Mouse (Mus musculus): ENCODE measurements at regions not wholly inside any gene's neighbourhood (a gene's known extent, or its start where the extent isn't known, plus 50 kb on each side); places are given as distances from the start of the nearest gene placed in this dataset.

DNA sequence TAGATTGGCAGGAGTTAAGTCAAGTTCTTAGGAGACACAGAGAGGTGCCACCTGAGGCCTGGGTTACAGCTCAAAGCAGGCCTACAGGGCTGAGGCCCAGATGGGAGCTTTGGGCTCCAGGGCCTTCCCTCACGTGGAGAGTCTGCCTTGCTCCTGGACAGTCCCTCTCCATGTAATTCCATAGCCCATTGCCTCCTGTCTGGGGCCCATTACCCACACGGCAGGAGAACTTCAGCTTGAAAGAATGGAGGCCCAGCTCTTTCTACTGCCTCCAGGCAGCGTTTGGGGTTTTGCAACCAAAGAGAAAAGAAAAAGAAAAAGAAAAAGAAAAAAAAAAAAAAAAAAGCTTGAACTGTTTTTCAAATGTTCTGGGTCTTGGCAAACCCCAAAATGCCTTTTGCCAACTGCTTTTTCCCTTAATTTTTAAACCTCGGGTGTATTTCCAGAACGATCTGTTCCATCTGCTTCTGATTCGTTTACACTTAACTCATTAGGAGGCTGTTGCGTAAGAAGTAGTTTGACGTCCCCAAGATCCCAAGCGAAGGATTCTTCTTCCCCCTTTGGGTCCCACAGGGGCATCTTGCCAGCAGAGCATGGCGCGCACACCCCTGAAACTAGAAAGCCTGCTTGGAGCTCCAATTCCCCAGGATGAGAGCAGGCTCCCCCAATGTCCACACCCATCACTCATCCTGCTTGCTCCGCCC is 165.4 kb upstream of the Zfp703 start:
- peak in 1 of 2 experiments; percentile 38 for DNase-seq (ENCODE audit: low spot score in 2 of 2)
- intact Hi-C loops (cut with DNase I), result loop anchor here (10.0 kb wide), 1 partner anchor 277 kb away; no protein-coding TSS in a partner anchor

- no peak for DNase-seq (ENCODE audit: low spot score in 2 of 2)
- intact Hi-C loops (cut with DNase I), result loop anchor here (10.0 kb wide), 1 partner anchor 279 kb away; no protein-coding TSS in a partner anchor
Observed at GRCm38 (mm10) chr8:26813198-26813815, 163.8 kb upstream of the Zfp703 start.

DNA sequence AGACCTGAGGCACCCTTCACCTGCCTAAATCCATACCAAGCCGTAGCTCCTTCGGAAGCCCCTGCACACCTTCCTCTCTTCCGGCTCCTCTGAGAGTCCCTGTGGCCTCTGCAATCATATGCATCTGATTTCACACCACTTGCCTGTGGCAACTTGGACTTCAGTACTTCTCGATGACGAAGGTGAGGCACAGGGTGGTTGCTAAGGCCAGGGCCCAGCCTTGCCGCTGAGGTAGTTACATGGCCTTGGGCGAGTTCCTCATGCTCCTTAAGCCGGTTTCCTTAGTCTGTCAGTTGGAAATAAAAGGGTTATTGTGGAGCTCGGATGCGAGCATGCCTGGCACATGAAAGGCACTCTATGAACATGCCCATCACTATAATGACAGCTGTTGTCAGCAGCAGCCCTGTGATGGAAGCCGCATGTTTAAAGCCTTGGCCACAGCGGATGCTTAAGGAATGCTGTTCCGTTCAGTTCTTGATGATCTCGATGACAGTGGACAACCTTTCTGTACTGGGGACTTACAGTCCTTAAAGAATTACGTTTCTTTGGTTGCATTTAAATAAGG is 162.0 kb upstream of the Zfp703 start:
- no peak for DNase-seq (ENCODE audit: low spot score in 2 of 2)
- intact Hi-C loops (cut with DNase I), result loop anchor here (10.0 kb wide), 1 partner anchor 280 kb away; no protein-coding TSS in a partner anchor

DNA sequence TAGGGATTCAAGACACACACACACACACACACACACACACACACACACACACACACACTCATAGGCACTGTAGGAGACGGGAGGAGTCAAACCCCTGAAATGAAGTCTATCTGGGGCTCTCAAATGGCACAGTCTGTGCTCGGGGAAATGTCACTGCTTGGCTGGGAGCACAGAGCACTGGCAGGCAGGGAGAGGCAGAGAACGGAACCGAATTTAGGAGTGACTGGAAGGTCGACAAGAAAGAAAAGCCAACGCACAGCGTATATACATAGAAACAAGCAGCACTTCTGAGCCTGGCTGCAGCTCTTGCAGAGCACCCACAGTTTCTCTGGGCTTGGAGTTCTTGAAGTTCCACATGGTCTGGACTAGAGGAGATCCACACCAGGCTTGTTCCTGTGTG is 160.1 kb upstream of the Zfp703 start:
- intact Hi-C loops (cut with DNase I), result loop anchor here (10.0 kb wide), 1 partner anchor 282 kb away; no protein-coding TSS in a partner anchor
- peak; percentile 47 to 93 for DNase-seq (ENCODE audit: low spot score in 2 of 2)

GRCm38 (mm10) chr8:26824189-26824941 is 152.8 kb upstream of the Zfp703 start:
- no peak for DNase-seq (ENCODE audit: low spot score in 2 of 2)
- intact Hi-C loops (cut with DNase I), result no loop called here

DNA sequence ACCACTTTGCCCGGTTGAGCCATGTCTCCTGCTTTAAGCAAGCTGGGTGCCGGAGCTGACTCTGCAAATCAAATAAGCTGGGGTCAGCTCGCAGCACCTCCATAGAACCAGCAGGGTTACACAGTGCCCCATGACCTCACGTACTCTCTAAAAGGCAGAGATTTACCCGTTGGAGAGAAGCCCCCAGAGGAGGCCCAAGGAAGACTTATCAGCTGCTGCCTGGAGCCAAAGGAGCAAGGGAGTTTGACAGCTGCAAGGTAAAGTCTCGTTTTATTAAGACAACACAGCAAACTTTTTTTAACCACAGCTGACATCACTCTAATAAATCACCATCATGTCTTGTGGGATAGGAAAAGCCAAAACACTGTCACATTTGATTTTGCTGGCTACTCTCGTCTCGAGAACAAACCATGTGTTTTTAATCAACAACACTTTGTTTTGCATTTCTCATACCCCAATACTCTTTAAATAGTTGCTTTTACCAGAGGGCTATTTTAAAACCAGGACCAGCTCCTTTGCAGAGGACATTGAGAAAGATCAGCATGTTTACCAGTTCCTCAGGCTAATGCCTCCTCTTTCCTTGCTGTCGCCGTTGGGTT is 148.7 kb upstream of the Zfp703 start:
- intact Hi-C loops (cut with DNase I), result no loop called here
- no peak for DNase-seq (ENCODE audit: low spot score in 2 of 2)

GRCm38 (mm10) chr8:26829313-26829712 is 147.8 kb upstream of the Zfp703 start:
- intact Hi-C loops (cut with DNase I), result no loop called here

GRCm38 (mm10) chr8:26831148-26831547 is 146.0 kb upstream of the Zfp703 start:
- DNase-seq (ENCODE audit: low spot score in 2 of 2), result no peak
- intact Hi-C loops (cut with DNase I), result no loop called here

More at GRCm38 (mm10) chr8:26829313-26829712, 147.8 kb upstream of the Zfp703 start:
- DNase-seq (ENCODE audit: low spot score in 2 of 2), result no peak

- intact Hi-C loops (cut with DNase I), result no loop called here
- no peak for DNase-seq (ENCODE audit: low spot score in 2 of 2)
Observed at GRCm38 (mm10) chr8:26831790-26832189, 145.3 kb upstream of the Zfp703 start.

- DNase-seq (ENCODE audit: low spot score in 2 of 2), result no peak
- intact Hi-C loops (cut with DNase I), result no loop called here
Observed at GRCm38 (mm10) chr8:26832546-26832945, 144.6 kb upstream of the Zfp703 start.

GRCm38 (mm10) chr8:26833297-26833696 is 143.8 kb upstream of the Zfp703 start:
- intact Hi-C loops (cut with DNase I), result no loop called here
- no peak for DNase-seq (ENCODE audit: low spot score in 2 of 2)

DNA sequence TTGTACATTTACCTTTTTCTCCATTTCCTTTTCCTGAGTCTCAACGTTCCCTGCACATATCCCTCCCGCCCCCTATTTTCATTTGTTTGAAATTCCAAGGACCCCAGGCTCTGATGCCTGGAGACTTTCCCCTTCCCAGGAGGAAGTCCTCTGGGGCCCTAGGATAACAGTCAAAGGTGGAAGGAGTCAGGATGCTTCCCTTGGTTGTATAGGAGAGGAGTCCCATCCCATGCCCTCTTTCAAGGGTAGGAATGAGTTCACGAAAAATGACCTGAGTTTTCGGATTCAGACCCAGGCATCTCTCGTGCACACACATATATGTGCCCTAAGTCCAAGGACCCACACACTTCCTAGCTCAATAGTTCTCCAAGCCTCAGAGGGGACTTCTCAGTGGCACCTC is 143.3 kb upstream of the Zfp703 start:
- DNase-seq (ENCODE audit: low spot score in 2 of 2), result no peak
- intact Hi-C loops (cut with DNase I), result no loop called here

- intact Hi-C loops (cut with DNase I), result no loop called here
- DNase-seq (ENCODE audit: low spot score in 2 of 2), result peak in 1 of 2 experiments; percentile 27
Observed at GRCm38 (mm10) chr8:26834604-26835003, 142.5 kb upstream of the Zfp703 start.

- intact Hi-C loops (cut with DNase I), result no loop called here
- no peak for DNase-seq (ENCODE audit: low spot score in 2 of 2)
Observed at GRCm38 (mm10) chr8:26835076-26835475, 142.0 kb upstream of the Zfp703 start.

DNA sequence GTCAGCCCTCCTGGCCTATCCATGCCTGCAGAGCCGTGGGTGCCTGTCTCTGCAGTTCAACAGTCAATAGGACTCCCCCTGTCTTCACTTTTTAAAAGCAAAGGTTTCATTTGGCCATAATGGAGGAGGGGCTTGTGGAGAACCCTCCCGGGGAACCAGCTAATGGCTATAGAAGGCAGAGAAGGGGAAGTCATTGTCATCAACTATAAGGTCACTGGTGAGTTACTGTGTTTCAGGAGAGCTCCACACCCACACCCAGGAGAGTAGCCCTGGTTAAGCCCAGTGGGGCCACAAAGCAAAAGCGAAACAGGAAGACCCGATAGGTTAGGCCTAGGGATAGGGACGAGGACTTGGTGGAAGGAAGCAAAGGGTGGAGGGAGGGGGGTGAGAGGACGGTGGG is 141.5 kb upstream of the Zfp703 start:
- intact Hi-C loops (cut with DNase I), result no loop called here

GRCm38 (mm10) chr8:26836552-26836951 is 140.6 kb upstream of the Zfp703 start:
- DNase-seq (ENCODE audit: low spot score in 2 of 2), result no peak
- intact Hi-C loops (cut with DNase I), result no loop called here

More for the DNA sequence above, 141.5 kb upstream of the Zfp703 start:
- no peak for DNase-seq (ENCODE audit: low spot score in 2 of 2)

GRCm38 (mm10) chr8:26840286-26840685 is 136.8 kb upstream of the Zfp703 start:
- intact Hi-C loops (cut with DNase I), result no loop called here

DNA sequence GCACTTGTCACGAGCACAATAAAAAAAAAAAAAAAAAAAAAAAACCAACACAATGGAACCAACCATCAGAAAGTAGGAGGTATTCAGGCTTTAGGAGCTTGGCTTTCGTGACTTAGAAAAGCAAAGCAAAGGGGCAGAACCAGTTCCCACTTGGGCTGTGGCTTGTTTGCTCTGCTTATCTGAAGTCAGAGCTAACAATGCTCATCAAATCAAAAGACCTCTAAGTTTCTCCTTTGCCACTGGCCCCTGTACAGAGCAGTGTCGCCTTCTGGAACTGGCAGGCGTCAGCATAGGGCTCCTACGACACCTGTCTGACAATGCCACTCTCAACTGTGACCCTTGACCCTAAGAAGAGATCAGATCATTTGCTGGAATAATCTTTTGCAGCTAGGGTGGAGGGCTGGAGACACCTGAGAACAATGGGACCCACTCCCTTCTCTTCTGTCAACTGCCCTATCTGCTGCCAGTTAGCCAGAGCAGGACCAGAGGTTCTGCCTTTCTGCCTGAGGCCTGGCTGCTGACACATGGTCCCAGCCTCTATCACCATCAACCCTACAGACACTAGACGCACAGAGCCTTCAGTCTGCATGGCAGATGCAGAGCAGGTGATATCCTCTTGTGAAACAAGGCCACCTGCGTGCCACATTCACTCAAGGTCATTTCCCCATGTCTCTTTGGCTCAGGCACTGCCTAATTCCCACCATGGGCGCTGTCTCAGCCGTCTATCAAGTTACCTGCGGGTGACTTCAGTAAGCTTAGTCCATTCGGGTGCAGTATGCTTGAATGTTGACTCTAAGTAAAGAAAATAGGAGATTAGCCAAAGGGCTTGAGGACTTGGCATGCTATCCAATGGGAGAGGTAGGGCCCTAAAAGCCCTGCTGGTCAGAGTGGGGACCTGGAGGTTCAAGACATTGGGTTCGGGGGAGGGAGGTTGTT is 136.1 kb upstream of the Zfp703 start:
- no peak for DNase-seq (ENCODE audit: low spot score in 2 of 2)
- intact Hi-C loops (cut with DNase I), result no loop called here

More at GRCm38 (mm10) chr8:26840286-26840685, 136.8 kb upstream of the Zfp703 start:
- no peak for DNase-seq (ENCODE audit: low spot score in 2 of 2)

DNA sequence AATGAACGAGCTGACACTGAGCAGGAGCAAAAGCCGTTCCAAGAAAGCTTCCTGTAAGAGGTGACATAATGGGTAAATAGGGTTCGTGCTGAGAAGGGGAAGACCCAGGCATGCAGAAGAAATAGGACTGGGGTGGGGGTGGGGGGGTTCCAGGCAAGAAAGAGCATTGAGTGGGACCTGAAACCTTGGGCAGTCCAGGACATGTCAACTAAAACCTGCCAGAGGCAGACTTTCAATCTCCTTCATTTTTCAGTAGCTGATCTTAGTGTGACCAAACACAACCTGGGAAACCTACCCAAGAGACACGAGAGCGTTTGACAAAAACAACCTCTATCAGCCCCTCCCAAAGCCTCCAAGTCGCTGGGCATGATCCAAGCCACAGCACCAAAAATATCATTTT is 133.4 kb upstream of the Zfp703 start:
- intact Hi-C loops (cut with DNase I), result no loop called here
- no peak for DNase-seq (ENCODE audit: low spot score in 2 of 2)
